Mouse (Mus musculus) intestine, postnatal 0 days (tissue): ENCODE results near the gene Sord. TPM values are rescaled to one million over a fixed set of nuclear protein-coding genes. Genes with fewer than 3 reads are reported as not detected.
A peak's percentile ranks its signal among the peaks of the same experiment; 100 is the strongest.

Experiments used
- ATAC-seq: fragments of 200-750 bp; cut with Nextera tagmentation; 2 replicates; pipeline ENCODE4 v1.8.0; 2017; ENCODE audit warnings: mild to moderate bottlenecking, moderate TSS enrichment, moderate library complexity
- H3K27ac ChIP-seq: fragments of 300-500 bp; sonication (generic); 2 replicates; pipeline ENCODE4 v1.5.1; 2014; ENCODE audit warnings: mild to moderate bottlenecking, low read depth, low read length, moderate library complexity
- H3K27me3 ChIP-seq: fragments of 300-500 bp; sonication (generic); replicated peaks from 2 replicates; pipeline ENCODE4 v1.6.1; 2014; ENCODE audit warnings: low read length, mixed read lengths; ENCODE audit not compliant: control insufficient read depth, insufficient read depth
- H3K36me3 ChIP-seq: fragments of 300-500 bp; sonication (generic); 2 replicates; pipeline ENCODE4 v1.6.1; 2014; ENCODE audit warnings: mild to moderate bottlenecking, moderate library complexity; ENCODE audit not compliant: control insufficient read depth, insufficient read depth
- H3K4me1 ChIP-seq: fragments of 300-500 bp; sonication (generic); replicated peaks from 2 replicates; pipeline ENCODE4 v1.6.1; 2014; ENCODE audit warnings: antibody characterized with exemption, low read length, mixed read lengths; ENCODE audit not compliant: control insufficient read depth, insufficient read depth
- H3K4me2 ChIP-seq: fragments of 300-500 bp; sonication (generic); replicated peaks from 2 replicates; pipeline ENCODE4 v1.6.1; 2014; ENCODE audit warnings: low read depth, mild to moderate bottlenecking, moderate library complexity
- H3K4me3 ChIP-seq: fragments of 300-500 bp; sonication (generic); 2 replicates; pipeline ENCODE4 v1.5.1; 2014; ENCODE audit warnings: low read depth, low read length
- H3K9ac ChIP-seq: fragments of 300-500 bp; sonication (generic); 2 replicates; pipeline ENCODE4 v1.6.1; 2014; ENCODE audit warnings: mild to moderate bottlenecking, low read depth, low read length
- H3K9me3 ChIP-seq: fragments of 300-500 bp; sonication (generic); 2 replicates; pipeline ENCODE4 v1.6.1; 2016; ENCODE audit warnings: mixed run types; ENCODE audit not compliant: control insufficient read depth
- CTCF ChIP-seq: sonication (generic); IDR thresholded peaks from 2 replicates; pipeline ENCODE4 v1.5.1; 2016; ENCODE audit warnings: low read depth, mild to moderate bottlenecking, control low read depth, antibody characterized with exemption, moderate library complexity
- WGBS: fragments of 180-500 bp; shearing (Covaris S2); extraction: QIAGEN DNeasy Blood & Tissue Kit; methylation state at CpG from one replicate; pipeline ENCODE4 v1.1.7; 2014; 5-methylcytosine and 5-hydroxymethylcytosine counted together
- polyA plus RNA-seq: library from polyadenylated mRNA; unstranded; fragments of >200 nt; fragmentation: Nextera tagmentation; extraction: Ambion mirVana; gene quantifications from 2 replicates; pipeline ENCODE4 v1.2.1, GENCODE M21; 2015

Sord gene
- polyA plus RNA-seq, 1 experiment from 2014 or later: 136 TPM

GRCm38 (mm10) chr2:122266407-122267193, 32.1 kb downstream of the Sord start:
- H3K27me3 ChIP-seq: no peaks in the 10 kb centered on the region
- H3K9ac ChIP-seq: no peak overlapping the region
- H3K4me1 ChIP-seq: no peaks in the 10 kb centered on the region
- peaks cover 5% of the 10 kb centered on the region; the same call in 1 of the 2 replicates for H3K36me3 ChIP-seq
- WGBS: 75% methylated on average over 7 of the region's 7 CpGs
- no peak overlapping the region for H3K4me2 ChIP-seq
- no peaks in the 10 kb centered on the region for H3K9me3 ChIP-seq
- TF ChIP-seq CTCF: peak; percentile 40; the same call in 1 of the 2 replicates
- peak; percentile 83 for ATAC-seq
- no peak overlapping the region for H3K4me3 ChIP-seq
- peak overlapping the region; percentile 47; the same call in 1 of the 2 replicates for H3K27ac ChIP-seq

- 63% methylated on average over 3 of the region's 3 CpGs for WGBS
- no peaks in the 10 kb centered on the region for H3K36me3 ChIP-seq
- H3K27me3 ChIP-seq: no peaks in the 10 kb centered on the region
- peak; percentile 57; the same call in 1 of the 2 replicates for ATAC-seq
- TF ChIP-seq CTCF: no peak
- no peaks in the 10 kb centered on the region for H3K9me3 ChIP-seq
- H3K4me2 ChIP-seq: no peak overlapping the region
- no peaks in the 10 kb centered on the region for H3K4me1 ChIP-seq
- H3K4me3 ChIP-seq: no peak overlapping the region
- H3K9ac ChIP-seq: no peak overlapping the region
- H3K27ac ChIP-seq: no peak overlapping the region
Observed at GRCm38 (mm10) chr2:122278769-122279168, 44.2 kb downstream of the Sord start.

DNA sequence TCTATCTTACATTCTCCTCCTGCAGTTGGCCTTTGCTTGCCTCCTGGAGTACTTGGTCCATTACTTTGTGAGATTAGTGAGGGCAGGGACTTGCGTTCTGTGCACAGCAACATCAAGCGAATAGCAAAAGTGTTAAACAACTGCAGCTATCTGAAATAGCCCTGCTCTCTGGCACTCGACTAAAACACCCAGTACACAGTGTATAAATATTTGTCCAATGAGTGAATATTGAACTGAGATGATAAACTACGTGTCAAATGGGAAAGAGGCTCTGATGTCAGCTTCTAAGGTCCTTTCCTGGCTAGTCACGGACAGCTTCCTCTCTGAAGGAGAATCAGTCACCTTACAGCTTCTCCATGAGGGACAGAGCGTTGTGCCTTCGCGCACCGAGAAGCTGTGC, 49.5 kb downstream of the Sord start:
- 75% methylated on average over 9 of the region's 9 CpGs for WGBS
- Histone ChIP-seq H3K4me2 (no peak overlapping the region), H3K9me3 (no peaks in the 10 kb centered on the region), H3K27me3 (no peaks in the 10 kb centered on the region), H3K4me1 (no peaks in the 10 kb centered on the region), H3K4me3 (no peak overlapping the region), H3K27ac (no peak overlapping the region), H3K9ac (no peak overlapping the region), H3K36me3 (no peaks in the 10 kb centered on the region)
- no peak for TF ChIP-seq CTCF
- ATAC-seq: no peak

GRCm38 (mm10) chr2:122286137-122286536, 51.6 kb downstream of the Sord start:
- no peaks in the 10 kb centered on the region for H3K36me3 ChIP-seq
- no peak for ATAC-seq
- H3K4me2 ChIP-seq: no peak overlapping the region
- WGBS: 43% methylated on average over 7 of the region's 7 CpGs
- no peak for TF ChIP-seq CTCF
- no peak overlapping the region for H3K9ac ChIP-seq
- no peak overlapping the region for H3K4me3 ChIP-seq
- H3K27ac ChIP-seq: no peak overlapping the region
- no peaks in the 10 kb centered on the region for H3K4me1 ChIP-seq
- no peaks in the 10 kb centered on the region for H3K27me3 ChIP-seq
- no peaks in the 10 kb centered on the region for H3K9me3 ChIP-seq

- Histone ChIP-seq H3K9me3 (no peaks in the 10 kb centered on the region), H3K9ac (no peak overlapping the region), H3K36me3 (no peaks in the 10 kb centered on the region), H3K4me3 (no peak overlapping the region), H3K4me1 (peaks cover 17% of the 10 kb centered on the region), H3K27me3 (peaks cover 54% of the 10 kb centered on the region), H3K4me2 (no peak overlapping the region), H3K27ac (no peak overlapping the region)
- TF ChIP-seq CTCF: peak; percentile 33
- WGBS: 12% methylated on average over 7 of the region's 7 CpGs
- ATAC-seq: no peak
Observed at GRCm38 (mm10) chr2:122294916-122295315, 60.4 kb downstream of the Sord start.

- Histone ChIP-seq H3K9ac (no peak overlapping the region), H3K27ac (no peak overlapping the region), H3K36me3 (no peaks in the 10 kb centered on the region), H3K27me3 (peaks cover 80% of the 10 kb centered on the region), H3K4me1 (peaks cover 29% of the 10 kb centered on the region), H3K9me3 (no peaks in the 10 kb centered on the region), H3K4me3 (peak overlapping the region; percentile 27; the same call in 1 of the 2 replicates), H3K4me2 (peak overlapping the region; percentile 51)
- no peak for TF ChIP-seq CTCF
- no peak for ATAC-seq
- WGBS: 2% methylated on average over 35 of the region's 35 CpGs
Observed at GRCm38 (mm10) chr2:122297271-122298095, 62.9 kb downstream of the Sord start.
